Mouse (Mus musculus) bone marrow macrophage, adult 2 months (primary cell): ENCODE results near the gene Iqcg.

ENCODE experiments used
- CTCF ChIP-seq: IDR thresholded peaks from 2 replicates; pipeline ENCODE4 v1.5.1; 2012; ENCODE audit warnings: low read depth, mild to moderate bottlenecking, low read length, moderate library complexity
- POLR2A ChIP-seq: IDR thresholded peaks from 2 replicates; pipeline ENCODE4 v1.6.1; 2012; ENCODE audit warnings: mild to moderate bottlenecking, low read depth, low read length, borderline replicate concordance

DNA sequence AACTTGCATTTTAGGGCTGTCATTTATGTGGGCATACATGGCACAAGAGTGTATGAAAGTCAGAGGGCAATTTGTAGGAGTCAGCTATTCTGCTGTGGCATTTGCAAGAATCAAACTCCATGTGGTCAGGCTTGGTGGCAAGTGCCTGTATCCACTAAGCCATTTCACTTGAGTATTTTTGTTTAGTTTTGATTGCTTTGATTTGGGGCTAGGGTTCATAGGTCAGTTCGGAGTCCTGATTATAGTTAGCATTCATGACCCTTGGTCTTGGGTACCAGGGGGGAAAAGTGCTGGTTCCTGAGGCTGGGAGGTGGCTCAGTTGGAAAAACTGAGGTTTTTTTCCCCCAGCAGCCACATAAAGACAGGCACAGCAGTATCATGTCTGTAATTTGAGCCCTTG is 3.5 kb upstream of the Iqcg start:
- TF ChIP-seq CTCF, result no peak
- TF ChIP-seq POLR2A, result no peak
